In genomic region chr14:120289065-120289464, GRCm38 (mm10) we compare ENCODE assay signal across 11 mouse cellular contexts. TPM values are rescaled to one million over a fixed set of nuclear protein-coding genes. Genes with fewer than 3 reads are reported as not detected.
DNase-seq lines count a peak whose midpoint lies in the region; ATAC-seq and TF ChIP-seq lines count a peak whose summit lies in the region.
"Had no signal": no experiment of that assay in that cellular context is flagged by ENCODE, and none has a peak within 500 bp of the region (broad histone marks: within the 10 kb centered on the region; RNA-seq: fewer than 3 reads in every experiment).

No protein-coding gene starts in this region.

- 34% methylated on average over 9 of the region's 9 CpGs for WGBS in embryonic facial prominence, embryonic 12.5 days
- 11% methylated on average over 9 of the region's 9 CpGs for WGBS in heart, embryonic 14.5 days
- 55% methylated on average over 9 of the region's 9 CpGs for WGBS in limb, embryonic 12.5 days

- TF ChIP-seq CTCF in left cerebral cortex, adult 2 months (IDR thresholded peaks at IDR 0.05), result no peak

- intact Hi-C loops in left cerebral cortex, adult 2 months (cut with DNase I), result loop anchor here (10.0 kb wide), 1 partner anchor 376 kb away; no protein-coding TSS in a partner anchor

- H3K4me2 ChIP-seq in embryonic facial prominence, embryonic 12.5 days (replicated peaks), result 0 out of 2 replicates have a peak overlapping the region, but pooled peaks have one; percentile 9
- H3K4me2 ChIP-seq in heart, embryonic 14.5 days (ENCODE audit: low read length), result peak overlapping the region; percentile 38
- no peak overlapping the region for H3K4me2 ChIP-seq in limb, embryonic 12.5 days
- H3K4me2 ChIP-seq: midbrain, embryonic 12.5 days had no signal

- H3K9ac ChIP-seq in embryonic facial prominence, embryonic 12.5 days, result no peak overlapping the region
- H3K9ac ChIP-seq in heart, embryonic 14.5 days (ENCODE audit: low read length), result peak overlapping the region; percentile 61
- no peak overlapping the region for H3K9ac ChIP-seq in limb, embryonic 12.5 days (replicated peaks)
- H3K9ac ChIP-seq: midbrain, embryonic 12.5 days had no signal

- peak; percentile 61; the same call in 1 of the 2 replicates for ATAC-seq in embryonic facial prominence, embryonic 12.5 days (ENCODE audit: insufficient number of reproducible peaks, insufficient read depth, low FRiP score, low TSS enrichment)
- peak; percentile 77 for ATAC-seq in heart, embryonic 14.5 days (ENCODE audit: insufficient number of reproducible peaks, insufficient read depth, low FRiP score, low read depth)
- no peak for ATAC-seq in limb, embryonic 12.5 days (ENCODE audit: insufficient number of reproducible peaks, insufficient read depth, low FRiP score, low TSS enrichment, low read depth)
- no peak for ATAC-seq in monocyte, adult 5-6 weeks (replicated peaks; ENCODE audit: insufficient number of reproducible peaks, low FRiP score, low TSS enrichment, poor library complexity, severe bottlenecking)
- ATAC-seq: Patski had no signal

- H3K9me3 ChIP-seq in embryonic facial prominence, embryonic 12.5 days, result no peaks in the 10 kb centered on the region
- no peaks in the 10 kb centered on the region for H3K9me3 ChIP-seq in heart, embryonic 14.5 days (ENCODE audit: control insufficient read depth, low read length)
- no peaks in the 10 kb centered on the region for H3K9me3 ChIP-seq in limb, embryonic 12.5 days
- H3K9me3 ChIP-seq: midbrain, embryonic 12.5 days had no signal

- 0 out of 2 replicates have a peak, but pooled peaks cover 7% of the 10 kb centered on the region for H3K36me3 ChIP-seq in embryonic facial prominence, embryonic 12.5 days
- H3K36me3 ChIP-seq in heart, embryonic 14.5 days (ENCODE audit: control insufficient read depth, insufficient read depth, low read length), result peaks cover 33% of the 10 kb centered on the region
- H3K36me3 ChIP-seq in limb, embryonic 12.5 days, result peaks cover 25% of the 10 kb centered on the region; the same call in 1 of the 2 replicates

- no peak for DNase-seq in left cerebral cortex, adult 2 months (ENCODE audit: extremely low spot score in 1 of 2, low spot score in 2 of 2)
- DNase-seq in left cerebral cortex, adult 8-10 months (ENCODE audit: low spot score in 2 of 2), result no peak
- no peak for DNase-seq in thymus, postnatal 14 days
- DNase-seq in urinary bladder, postnatal 4 days (ENCODE audit: low spot score in 2 of 2), result no peak
- DNase-seq: layer of hippocampus, postnatal 36 days had no signal

- H3K4me3 ChIP-seq in left cerebral cortex, adult 2 months, result no peak overlapping the region
- no peak overlapping the region for H3K4me3 ChIP-seq in embryonic facial prominence, embryonic 12.5 days
- no peak overlapping the region for H3K4me3 ChIP-seq in heart, embryonic 14.5 days (ENCODE audit: control insufficient read depth in 1 of 2, insufficient read depth in 1 of 2, low read depth in 1 of 2, low read length in 2 of 2)
- H3K4me3 ChIP-seq in limb, embryonic 12.5 days (replicated peaks), result no peak overlapping the region
- H3K4me3 ChIP-seq: midbrain, embryonic 12.5 days had no signal

- H3K27me3 ChIP-seq in embryonic facial prominence, embryonic 12.5 days, result no peaks in the 10 kb centered on the region
- no peaks in the 10 kb centered on the region for H3K27me3 ChIP-seq in heart, embryonic 14.5 days (ENCODE audit: control insufficient read depth, insufficient read depth, low read length)
- no peaks in the 10 kb centered on the region for H3K27me3 ChIP-seq in limb, embryonic 12.5 days
- H3K27me3 ChIP-seq: midbrain, embryonic 12.5 days; Patski had no signal

- peak overlapping the region; percentile 84 for H3K27ac ChIP-seq in left cerebral cortex, adult 2 months
- H3K27ac ChIP-seq in embryonic facial prominence, embryonic 12.5 days, result peak overlapping the region; percentile 90
- H3K27ac ChIP-seq in heart, embryonic 14.5 days (replicated peaks in 1 of 2; ENCODE audit: control insufficient read depth in 1 of 2, insufficient read depth in 1 of 2, low read depth in 2 of 2, low read length in 2 of 2), result peak overlapping the region; percentile 90 to 94
- H3K27ac ChIP-seq in limb, embryonic 12.5 days, result peak overlapping the region; percentile 89
- H3K27ac ChIP-seq: midbrain, embryonic 12.5 days had no signal

- peaks cover 66% of the 10 kb centered on the region for H3K4me1 ChIP-seq in embryonic facial prominence, embryonic 12.5 days
- H3K4me1 ChIP-seq in heart, embryonic 14.5 days (ENCODE audit: control insufficient read depth in 2 of 2, insufficient read depth in 2 of 2, low read length in 2 of 2), result peaks cover 50 to 92% of the 10 kb centered on the region in 2 experiments
- peaks cover 76% of the 10 kb centered on the region for H3K4me1 ChIP-seq in limb, embryonic 12.5 days (replicated peaks)

RNA-seq across cellular contexts. Expression of gene Mbnl2, which starts 13.6 kb away (rescaled TPM):
- total RNA-seq in left cerebral cortex, adult 2 months (2021), result 100 to 1,000 TPM; 248 to 251 TPM
- total RNA-seq in left cerebral cortex, adult 8-10 months (2022), result 100 to 1,000 TPM; 222 to 278 (median 250) TPM
- polyA plus RNA-seq in embryonic facial prominence, embryonic 12.5 days (2016; fragmentation: Nextera tagmentation; extraction: Ambion mirVana), result 93.2 and 93.6 TPM in 2 replicates
- polyA plus RNA-seq in heart, embryonic 14.5 days (2014; fragmentation: Nextera tagmentation; extraction: Ambion mirVana), result 129 and 130 TPM in 2 replicates
- 79.0 and 80.8 TPM in 2 replicates for polyA plus RNA-seq in limb, embryonic 12.5 days (2016; fragmentation: Nextera tagmentation; extraction: Ambion mirVana)
- 77.3 to 125 TPM (median 112 TPM) in 3 replicates for total RNA-seq in monocyte, adult 5-6 weeks (2017)

Comparison
In these comparisons a context has a peak if more than half of its experiments do, and no peak if none do; other contexts are left out.
1. ATAC-seq: peak in embryonic facial prominence, embryonic 12.5 days (single experiment) and heart, embryonic 14.5 days (single experiment); none in limb, embryonic 12.5 days (single experiment) and monocyte, adult 5-6 weeks (single experiment).
2. Peak in every context shown above with its lines, with median percentiles within 50 percentile points of each other: H3K27ac ChIP-seq.